Mouse (Mus musculus) liver, embryonic 12.5 days (tissue): Measurements from ENCODE around the gene Dbndd1. TPM values are rescaled to one million over a fixed set of nuclear protein-coding genes. Genes with fewer than 3 reads are reported as not detected.

Experiments
- polyA plus RNA-seq: library from polyadenylated mRNA; unstranded; fragments of >200 nt; fragmentation: Nextera tagmentation; extraction: Ambion mirVana; gene quantifications from 2 replicates; pipeline ENCODE4 v1.2.1, GENCODE M21; 2016

The Dbndd1 gene
- polyA plus RNA-seq, 1 experiment from 2014 or later: 0.56 TPM

Other genes with a start within 250 kb of the Dbndd1 start
- 27.4 and 32.2 TPM in 2 replicates for gene Fanca, start 196.9 kb downstream of the Dbndd1 start, polyA plus RNA-seq
- gene Spire2, start 182.8 kb downstream of the Dbndd1 start, polyA plus RNA-seq: 4.6 TPM in 2 replicates
- gene Tcf25, start 141.7 kb downstream of the Dbndd1 start, polyA plus RNA-seq: 79.2 and 94.3 TPM in 2 replicates
- gene Mc1r, start 108.4 kb downstream of the Dbndd1 start, polyA plus RNA-seq: not detected in 2 replicates
- 0.41 and 0.76 TPM in 2 replicates for gene Tubb3, start 104.0 kb downstream of the Dbndd1 start, polyA plus RNA-seq
- gene Def8, start 91.9 kb downstream of the Dbndd1 start, polyA plus RNA-seq: 17.2 and 18.4 TPM in 2 replicates
- gene Afg3l1, start 37.6 kb downstream of the Dbndd1 start, polyA plus RNA-seq: 38.0 and 38.4 TPM in 2 replicates
- 5.4 and 8.6 TPM in 2 replicates for gene Gas8, start 3.4 kb upstream of the Dbndd1 start, polyA plus RNA-seq
- gene Rhou, start 138.5 kb upstream of the Dbndd1 start, polyA plus RNA-seq: 1.6 and 1.9 TPM in 2 replicates